Mouse (Mus musculus) kidney, postnatal 4 days (tissue): Measurements from ENCODE around the gene Coa7.
"Not testable (repeated sequence)": the region's sequence is repeated elsewhere in the genome, so short reads cannot be mapped to it uniquely, and the experiment has no call there.

Source experiments
- DNase-seq, 2 experiments: peaks; one replicate each; pipeline ENCODE4 v3.0.0; 2021; ENCODE audit warnings: mixed read lengths in 2 of 2

Gene Coa7

DNA sequence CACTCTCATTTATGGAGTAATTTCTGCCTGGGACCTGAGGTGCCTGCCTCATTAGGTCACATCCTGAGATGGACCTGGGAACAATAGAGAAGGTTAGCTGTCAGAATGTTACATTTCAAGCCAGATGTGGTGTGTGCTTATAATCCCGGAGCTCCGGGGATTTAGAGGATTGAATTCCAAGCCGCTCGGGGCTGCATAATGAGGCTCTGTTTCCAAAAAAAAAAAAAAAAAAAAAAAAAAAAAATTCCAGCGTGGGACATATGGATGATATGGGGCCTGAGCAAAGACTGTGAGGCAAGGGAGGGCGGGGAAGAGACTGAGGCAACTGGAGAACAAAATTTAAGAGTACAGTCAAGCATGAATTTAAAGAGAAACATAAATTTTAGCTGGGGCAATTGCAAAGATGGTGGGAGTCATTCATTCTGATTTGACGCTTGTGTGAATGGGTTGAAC is 16.7 kb downstream of the Coa7 start:
- no peak for DNase-seq

DNA sequence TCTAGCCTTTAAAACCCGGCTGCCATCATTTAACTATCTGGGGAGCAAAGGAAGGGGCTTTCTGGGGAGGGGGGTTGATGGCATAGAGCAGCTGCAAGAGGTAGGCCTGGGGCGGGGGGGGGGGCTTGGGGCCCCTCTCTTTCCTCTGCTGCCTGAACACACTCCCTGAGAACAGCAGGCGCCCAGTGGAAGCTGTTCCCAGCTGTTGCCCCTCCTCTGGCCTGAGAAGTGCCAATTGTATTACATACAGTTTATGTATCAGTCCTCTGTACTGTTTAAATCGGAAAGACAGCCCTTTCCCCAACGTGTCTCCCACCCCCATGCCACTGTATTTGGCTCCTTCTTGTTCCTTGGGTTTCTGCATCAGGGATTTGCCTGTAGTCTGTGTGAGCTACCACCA is 17.9 kb downstream of the Coa7 start:
- no peak for DNase-seq

DNA sequence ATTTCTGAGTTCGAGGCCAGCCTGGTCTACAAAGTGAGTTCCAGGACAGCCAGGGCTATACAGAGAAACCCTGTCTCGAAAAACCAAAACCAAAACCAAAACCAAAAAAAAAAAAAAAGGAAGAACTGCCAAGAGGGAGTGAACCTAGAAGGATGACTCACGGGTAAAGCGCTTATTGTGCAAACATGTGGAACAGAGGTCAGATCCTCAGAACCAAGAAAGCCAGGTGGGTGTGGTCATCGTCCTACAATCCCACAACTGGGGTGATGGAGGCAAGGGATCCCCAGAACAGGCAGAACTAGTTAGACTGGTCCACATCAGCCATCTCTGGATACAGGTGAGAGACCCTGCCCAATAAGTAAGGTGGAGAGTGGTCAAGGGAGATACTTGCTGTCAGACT is 19.2 kb downstream of the Coa7 start:
- no peak for DNase-seq

DNA sequence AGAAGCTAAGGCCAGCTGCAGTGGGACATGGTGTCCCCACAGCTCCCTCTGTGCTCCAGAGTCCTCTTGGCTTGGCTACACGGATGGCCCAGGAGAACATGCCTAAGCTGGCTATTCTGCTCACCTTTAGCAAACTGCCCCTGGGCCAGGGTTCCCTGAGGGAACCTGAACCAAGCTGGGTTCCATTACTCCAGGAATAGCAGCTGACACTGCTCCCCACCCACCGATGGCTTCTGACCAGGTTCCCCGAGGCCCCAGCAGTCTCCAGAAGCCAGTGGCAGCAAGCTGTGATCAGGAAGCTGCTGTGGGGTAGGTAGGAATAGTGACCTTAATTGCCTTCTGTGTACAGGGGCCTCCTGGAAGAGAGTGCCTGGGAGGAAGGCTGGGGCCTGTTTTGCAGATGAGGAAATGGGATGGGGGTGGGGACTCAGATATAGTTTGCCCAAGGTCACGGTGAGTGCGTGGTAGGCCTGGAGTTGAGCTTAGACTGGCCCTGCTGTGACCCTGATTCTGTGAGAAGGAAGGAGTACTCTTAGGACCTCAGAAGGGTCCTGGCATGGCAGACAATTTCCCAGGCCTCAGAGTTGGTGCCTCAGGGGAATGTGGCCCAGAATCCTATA is 20.4 kb downstream of the Coa7 start:
- no peak for DNase-seq

DNA sequence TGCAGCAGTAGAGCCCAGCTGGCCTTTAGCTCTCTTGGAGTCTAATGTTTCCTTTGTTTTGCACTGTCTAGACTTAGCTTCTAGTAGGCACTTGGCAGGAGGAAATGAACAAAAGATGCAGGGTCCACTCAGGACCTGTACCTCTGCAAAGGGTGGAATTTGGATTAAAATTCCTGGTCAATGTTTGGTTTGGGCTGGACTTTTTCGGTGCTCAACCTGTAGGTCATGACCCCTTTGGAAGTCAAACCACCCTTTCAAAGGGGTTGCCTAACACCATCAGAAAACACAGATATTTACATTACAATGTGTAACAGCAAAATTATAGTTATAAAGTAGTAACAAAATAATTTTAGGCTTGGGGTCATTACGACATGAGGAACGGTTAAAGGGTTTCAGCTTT is 21.1 kb downstream of the Coa7 start:
- no peak for DNase-seq

DNA sequence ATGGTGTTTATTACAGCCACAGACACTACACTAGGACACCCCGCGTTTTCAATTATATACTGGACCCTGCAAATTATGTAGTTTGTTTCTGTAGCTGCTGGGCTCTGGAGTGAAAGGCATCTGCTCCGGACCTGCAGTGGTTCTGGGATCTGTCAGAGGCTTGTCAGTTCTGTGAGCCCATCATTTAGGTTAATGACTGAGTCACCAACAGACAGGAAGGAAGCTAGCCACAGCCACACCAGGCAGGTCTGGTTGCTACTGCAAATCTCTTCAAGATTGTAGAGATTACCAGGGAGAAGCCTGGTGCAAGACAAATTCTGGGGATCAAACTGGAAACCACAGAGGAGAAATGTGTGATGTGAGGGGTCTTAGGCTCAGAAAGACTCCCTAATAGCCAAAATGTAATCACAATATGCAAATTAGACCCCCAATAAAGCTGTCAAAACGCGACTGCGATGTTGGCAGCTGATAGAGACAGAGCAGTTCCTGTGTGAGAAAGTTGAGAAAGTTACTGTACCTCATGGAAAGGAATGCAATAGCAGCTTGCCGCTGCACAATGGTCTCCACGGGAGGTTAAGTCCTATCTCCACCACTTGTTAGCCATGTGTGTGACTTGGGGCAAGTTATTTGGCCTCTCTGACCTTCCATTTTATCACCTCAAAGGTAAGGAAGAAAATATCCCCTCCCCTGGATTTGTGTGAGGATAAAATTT is 22.1 kb downstream of the Coa7 start:
- no peak for DNase-seq

DNA sequence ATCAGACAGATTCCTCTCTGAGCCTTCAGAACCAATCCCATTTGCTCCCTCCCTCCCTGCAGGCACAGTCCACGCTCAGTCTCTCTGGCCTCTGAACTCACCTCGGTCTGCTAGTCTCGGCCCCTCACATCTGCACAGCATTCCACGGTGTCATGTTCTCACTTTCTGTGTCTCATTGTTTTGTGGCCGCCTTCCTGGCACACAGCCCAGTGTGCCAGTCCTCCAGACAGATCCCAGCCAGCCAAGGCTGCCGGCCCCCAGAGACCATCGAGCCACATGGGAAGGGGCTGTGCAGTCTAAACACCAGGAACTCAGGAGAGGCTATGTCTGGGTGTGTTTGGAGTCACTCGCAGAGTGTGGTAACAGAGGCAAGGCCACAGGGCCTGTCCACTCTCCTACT is 22.9 kb downstream of the Coa7 start:
- peak; percentile 74 to 83 for DNase-seq

DNA sequence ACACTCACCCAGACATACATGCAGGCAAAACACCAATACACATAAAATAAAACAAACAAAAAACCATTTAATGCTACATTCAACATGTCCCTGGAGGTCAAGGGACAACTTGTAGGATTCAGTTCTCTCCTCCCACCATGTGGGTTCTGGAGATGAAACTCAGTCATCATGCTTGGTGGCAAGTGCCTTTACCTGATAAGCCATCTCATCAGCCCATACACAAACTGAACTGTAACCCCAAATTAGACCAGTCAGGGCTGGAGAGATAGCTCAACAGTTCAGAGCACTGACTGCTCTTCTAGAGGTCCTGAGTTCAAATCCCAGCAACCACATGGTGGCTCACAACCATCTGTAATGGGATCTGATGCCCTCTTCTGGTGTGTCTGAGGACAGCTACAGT is 25.7 kb downstream of the Coa7 start:
- DNase-seq = not testable (repeated sequence)

DNA sequence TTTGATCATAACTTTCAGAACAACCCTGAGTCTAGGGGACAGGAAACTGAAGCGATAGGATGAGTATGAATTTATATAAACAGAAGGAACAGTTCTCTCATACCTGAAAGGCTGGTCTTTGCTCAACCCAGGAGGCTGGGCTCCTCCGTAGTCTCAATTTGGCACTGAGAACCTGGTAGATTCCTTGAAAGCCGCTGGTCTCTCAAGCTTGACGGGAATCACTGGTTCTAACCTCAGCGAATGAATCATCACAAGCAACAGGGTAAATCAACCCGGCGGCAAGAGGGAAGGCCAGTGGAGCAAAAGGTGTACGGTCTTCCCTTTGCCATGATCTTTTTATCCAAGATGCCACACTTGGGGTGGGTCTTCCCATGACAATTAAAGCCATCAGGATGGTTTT is 29.5 kb downstream of the Coa7 start:
- no peak for DNase-seq

DNA sequence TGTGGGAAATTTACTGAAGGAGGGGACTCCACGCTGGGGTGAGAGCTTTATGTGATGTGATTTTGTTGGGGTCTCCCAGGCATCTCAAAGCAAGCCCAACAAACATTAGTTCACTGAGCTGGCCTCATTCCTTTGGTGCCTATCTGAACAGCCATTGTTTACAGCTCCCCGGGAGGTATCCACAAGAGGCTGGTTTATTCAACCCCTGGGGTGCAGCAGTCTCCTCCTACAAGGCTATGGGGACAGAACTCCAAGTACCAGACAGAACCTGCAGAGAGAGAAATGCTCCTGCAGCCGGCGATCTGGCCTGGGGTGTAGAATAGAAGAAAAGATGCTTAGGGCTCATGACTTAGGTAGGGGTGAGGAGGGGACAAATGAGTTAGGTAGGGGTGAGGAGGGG is 30.6 kb downstream of the Coa7 start:
- DNase-seq = no peak

DNA sequence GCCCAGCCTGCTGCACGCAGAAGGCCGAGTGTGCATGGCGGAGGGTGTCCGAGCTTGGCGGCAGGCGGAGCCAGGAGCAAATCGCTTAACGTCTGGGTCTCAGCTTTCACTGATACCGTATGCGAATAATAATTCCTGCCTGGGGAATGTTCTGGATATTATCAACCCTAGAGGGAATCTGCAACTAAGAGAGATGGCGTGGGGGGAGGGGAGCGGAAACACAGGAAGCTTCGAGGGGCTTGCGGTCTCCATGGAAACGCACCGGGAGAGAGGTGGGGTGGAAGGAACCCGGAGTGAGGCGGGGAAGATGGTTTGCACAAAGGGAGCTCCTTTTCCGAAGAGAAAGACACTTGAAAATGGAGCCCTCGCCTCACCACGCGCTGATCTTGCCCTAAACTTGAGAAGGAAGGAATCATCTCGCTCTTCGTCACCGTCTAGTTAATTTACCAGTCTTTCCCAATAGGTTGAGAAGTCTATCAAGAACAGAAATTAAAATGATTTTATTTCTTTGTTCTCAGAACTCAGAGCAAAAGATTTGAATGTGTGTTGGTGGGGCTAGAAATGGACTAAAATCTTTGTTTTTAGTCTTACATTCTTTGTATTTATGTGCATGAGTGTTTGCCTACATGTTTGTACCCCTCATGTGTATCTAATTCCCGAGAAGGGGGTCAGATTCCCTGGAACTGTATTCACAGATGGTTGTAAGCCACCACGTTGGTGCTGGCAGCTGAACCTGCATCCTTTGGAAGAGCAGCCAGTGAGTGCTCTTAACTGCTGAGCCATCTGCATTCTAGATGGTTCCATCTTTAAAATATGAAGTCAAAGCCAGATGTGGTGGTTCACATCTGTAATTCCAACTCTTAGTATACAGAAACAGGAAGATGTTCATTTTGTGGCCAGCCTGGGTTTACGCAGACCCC is 32.5 kb downstream of the Coa7 start:
- peak; percentile 87 to 91 for DNase-seq

DNA sequence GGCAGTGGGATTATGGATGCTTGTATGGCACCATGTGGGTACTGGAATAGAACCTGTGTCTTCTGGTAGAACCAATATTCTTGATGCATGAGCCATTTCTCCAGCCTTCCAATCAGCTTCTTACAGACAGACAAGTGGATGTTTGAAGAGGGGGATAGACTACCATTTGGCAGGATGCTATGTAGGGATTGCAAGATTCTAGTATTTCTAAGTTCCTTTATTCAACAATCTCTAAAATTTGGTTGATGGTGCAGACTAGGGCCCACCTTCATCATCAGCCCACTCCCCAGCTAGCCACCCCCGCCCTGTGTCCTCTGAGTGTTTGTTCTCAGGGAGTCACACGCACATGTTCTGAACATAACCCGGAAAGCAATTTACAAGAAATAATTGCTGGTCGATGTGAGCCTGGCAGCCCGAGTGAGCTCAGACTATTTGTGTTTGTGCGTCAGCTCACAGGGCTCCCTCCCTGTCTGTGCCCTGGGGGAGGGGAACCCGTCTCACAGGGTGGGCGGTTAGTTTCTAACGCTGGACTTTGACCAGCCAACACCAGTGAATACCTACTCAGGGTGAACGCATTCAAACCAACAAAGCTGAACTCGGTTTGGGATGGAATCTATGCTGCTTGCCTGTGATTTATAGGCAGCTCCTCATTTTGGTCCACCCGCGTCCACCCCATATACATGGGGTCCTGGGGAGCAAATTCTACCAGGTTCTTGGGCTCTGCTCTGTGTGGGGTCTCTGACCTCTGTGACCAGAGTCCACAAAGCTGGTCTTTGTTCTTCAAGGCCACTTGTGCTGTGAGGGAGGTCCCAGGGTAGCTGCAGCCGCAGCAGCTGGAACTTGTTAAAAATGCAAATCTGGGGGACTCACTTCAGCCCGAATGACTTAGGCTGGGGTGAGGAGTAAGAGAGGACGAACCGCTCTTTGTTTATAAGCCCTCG is 34.7 kb downstream of the Coa7 start:
- peak; percentile 77 to 89 for DNase-seq

DNA sequence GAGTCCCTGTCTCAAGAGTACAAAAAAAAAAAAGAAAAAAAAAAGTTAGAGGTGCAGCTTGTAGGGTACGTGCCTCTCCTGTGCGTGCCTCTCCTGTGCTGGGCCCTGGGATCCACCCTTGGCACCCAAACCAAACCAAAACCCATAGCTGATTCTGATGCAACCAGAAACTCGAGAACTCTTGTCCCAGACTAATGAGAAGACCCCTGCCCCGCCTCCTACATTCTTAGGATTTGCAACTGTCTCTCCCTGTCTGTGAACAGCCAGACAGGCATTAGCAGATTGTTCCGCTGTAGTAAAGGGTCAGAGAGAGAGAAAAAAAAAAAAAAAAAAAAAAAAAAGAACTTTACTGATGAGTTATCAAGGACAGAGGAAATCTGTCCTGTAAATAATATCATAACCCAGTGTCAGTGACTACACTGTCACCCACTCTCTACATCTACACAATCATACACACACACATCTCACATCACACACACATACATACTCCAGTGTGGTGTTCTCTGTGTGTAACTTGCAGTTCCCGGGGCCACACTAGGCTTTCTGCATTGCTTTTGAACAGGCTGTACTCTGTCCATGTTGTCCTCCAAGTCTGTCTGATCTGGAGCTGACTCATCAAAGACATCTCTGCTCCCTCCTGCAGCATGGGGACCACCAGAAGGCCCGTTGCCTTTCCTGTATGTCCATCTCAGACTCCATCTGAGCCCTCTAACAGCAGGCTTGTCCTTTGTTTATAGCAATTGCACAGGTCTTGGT is 35.6 kb downstream of the Coa7 start:
- DNase-seq = peak; percentile 53 to 70

DNA sequence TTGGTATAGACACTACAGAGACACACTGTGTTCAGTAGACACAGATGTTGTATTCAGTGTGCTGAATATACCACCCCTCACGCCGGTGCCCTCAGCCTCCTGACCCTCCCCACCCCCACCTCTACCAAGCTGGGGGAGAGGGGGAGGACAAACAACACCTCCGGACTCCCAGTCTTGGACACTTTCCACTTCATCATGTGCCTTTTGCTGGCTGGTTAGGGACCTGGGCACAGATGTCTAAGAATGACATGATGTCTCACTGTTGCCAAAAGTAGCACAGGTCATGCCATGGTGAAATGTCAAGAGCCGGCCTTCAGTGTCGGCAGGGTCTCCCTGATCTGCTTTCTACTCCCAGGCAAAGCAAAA is 36.2 kb downstream of the Coa7 start:
- DNase-seq = no peak

DNA sequence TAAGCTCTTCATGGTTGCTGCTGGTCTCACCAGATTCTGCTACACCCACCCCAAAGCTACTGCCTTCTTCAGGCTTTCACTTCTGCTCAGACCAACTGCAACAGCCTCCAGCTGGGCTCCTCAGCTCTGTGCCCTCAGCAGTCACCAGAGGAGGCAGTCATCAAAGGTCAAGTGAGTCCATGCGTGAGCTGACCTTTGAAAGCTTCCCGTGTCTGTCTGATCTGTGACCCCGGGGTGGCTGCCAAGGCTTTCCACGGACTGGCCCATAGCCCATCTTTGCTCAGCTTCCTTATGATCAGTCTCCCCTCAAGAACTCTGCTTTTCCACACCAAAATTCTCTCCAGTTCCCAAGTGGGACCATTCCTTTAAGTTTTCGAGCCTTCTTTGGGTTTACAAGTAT is 41.3 kb downstream of the Coa7 start:
- no peak for DNase-seq

DNA sequence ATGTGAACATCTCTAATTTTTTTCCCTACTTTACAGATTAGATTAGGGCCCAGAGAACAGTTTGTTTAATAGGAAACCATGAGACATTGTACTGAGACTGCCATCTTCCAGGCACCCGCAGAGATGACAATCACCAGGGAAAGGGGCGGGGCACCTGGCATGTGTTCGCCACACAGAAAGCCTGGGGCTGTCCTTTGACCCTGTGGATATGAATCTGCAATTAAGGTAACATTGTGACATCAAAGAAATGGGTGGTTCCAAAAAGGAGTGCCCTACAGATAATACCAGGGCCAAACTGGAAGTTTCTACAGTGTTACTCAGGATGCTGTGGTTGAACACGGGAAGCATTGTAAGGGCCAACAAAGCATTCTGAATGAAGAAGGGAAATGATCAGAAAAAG is 42.5 kb downstream of the Coa7 start:
- DNase-seq = no peak

DNA sequence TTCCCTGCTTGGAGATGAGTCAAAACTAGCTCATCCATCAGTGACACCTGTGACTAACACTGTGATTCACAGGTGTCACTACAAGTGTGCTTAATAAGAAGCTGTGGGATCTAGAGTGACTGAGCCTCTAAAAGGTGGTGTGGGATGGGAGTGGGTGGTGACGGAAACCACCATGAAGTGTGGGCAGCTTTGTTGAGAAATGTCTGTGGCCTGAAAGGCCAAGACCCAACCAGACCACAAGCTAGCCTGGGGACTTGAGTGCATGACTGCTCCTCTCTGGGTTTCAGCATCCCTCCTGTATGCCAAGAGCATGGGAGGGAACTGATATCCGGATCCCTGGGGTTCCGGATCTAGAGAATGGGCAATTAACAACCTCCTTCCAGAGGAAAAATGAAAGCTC is 43.5 kb downstream of the Coa7 start:
- no peak for DNase-seq

DNA sequence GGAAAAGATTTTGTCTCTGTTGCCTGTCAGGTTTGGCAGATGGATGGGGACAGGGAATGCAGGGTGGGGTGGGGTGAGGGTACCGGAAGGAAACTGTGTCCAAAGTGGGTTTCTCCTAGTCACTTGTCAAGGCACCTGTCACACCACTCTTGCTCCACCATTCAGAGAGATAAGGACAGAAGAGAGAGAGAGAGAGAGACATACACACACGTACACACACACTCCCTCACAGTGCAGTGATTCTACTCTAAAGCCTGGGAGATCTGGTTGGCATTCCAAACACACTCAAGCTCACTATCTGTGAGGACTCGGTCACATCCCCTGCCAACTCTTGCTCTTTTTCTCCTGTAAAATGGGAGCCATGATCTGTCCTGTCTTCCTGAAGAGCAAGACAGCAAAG is 44.2 kb downstream of the Coa7 start:
- DNase-seq = no peak

DNA sequence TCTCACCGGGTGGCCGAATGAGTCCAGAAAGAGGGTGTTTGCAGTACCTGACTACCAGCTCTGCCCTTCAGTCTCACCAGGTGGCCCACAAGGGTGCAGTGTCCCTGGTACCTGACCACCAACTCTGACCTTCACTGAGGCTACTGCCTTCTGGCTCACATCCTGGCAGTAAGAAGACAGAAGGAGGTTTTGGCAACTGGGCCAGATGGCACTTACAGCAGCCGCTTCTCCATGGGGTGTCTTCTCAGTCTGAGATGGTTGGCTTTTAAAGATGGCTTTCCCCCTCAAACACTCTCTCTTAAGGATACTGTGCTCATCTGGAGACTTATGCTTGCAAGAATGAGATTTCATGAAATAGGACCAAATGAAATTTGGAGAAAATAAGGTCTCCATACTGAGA is 51.5 kb downstream of the Coa7 start:
- DNase-seq = no peak

DNA sequence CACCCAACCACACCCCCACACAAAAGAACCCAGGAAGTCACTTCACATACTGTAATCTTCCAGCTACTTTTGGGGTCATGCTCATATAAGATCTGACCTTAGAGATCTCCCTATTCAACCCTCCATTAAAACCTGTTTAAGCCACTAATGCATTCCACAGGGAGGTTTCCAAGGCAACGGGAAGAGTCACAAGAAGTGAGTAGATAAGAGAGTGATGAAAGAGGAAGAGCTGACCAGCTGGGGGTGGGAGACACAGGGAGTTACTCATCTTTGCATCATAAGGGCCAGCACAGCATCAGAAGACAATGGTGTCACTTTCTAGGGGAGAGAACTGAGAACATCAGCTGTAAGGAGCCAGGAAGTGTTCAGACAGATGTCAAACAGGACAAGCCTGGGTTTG is 52.2 kb downstream of the Coa7 start:
- DNase-seq = no peak

DNA sequence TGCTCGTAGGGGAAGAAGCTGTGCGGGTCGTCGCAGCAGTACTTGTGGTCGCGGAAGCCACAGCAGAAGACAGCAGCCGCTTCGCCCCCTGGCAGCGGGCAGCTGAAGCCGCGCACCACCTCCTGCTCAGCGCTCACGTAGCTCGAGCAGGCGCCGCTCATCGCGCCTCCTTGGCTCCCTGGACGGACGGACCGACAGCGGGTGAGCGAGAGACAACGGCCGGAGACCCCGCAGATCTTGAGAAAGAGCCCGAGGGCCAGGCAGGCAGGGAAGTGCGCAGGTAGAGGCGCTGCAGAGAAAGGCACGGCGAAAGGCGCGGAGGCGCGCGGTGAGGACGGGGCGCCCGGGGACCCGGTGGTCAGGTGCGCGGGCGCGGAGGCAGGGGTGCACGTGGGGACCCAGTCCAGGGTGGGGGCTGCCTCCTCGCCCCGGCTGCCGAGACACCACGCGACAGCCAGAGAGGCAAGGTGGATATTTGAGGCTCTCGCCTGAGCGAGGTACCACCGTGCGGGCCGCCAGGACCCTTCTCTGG is 55.3 kb downstream of the Coa7 start, which contains the start of gene Shisal2a:
Shisal2a (minus strand) TSS at position 167 of the 532 bp plus-strand sequence.
- DNase-seq = peak; percentile 41 to 49

DNA sequence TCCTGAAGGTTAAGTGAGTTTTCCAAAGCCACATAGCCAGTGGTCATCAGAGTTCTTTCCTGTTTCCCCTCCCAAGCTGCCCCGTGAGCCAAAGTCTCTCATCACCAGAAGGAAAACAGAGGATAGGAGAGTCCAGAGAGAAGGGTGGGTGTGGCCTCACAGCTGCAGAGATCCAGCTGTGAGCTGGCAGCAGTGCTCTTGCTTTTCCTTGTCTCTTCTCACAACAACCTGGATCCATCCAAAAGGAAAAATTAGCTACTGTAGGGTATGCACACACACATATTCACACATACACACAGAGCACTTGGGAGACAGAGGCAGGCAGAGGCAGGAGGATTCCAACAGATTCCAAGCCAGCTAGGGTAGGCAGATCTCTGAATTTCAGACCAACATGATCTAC is 58.1 kb downstream of the Coa7 start:
- no peak for DNase-seq
